Mouse (Mus musculus) bone marrow, adult 2 months (tissue): ENCODE data around the gene Fam71b.

Experiments
- CTCF ChIP-seq: fragments of 200-500 bp; IDR thresholded peaks from 2 replicates; pipeline ENCODE4 v1.5.1; 2011; ENCODE audit warnings: low read length, control low read depth; ENCODE audit not compliant: control insufficient read depth, insufficient read depth
- POLR2A ChIP-seq: fragments of 200-500 bp; IDR thresholded peaks from 2 replicates; pipeline ENCODE4 v1.6.1; 2011; ENCODE audit warnings: low read depth, mild to moderate bottlenecking, control low read depth, low read length, borderline replicate concordance; ENCODE audit not compliant: control insufficient read depth

GRCm38 (mm10) chr11:46396167-46396859, at the start of gene Fam71b:
- TF ChIP-seq POLR2A (no peak), CTCF (no peak)
